Mouse (Mus musculus) limb, embryonic 13.5 days (tissue): ENCODE data around the gene Zc3h4. TPM values are rescaled to one million over a fixed set of nuclear protein-coding genes. Genes with fewer than 3 reads are reported as not detected.
"Not testable (repeated sequence)": the region's sequence is repeated elsewhere in the genome, so short reads cannot be mapped to it uniquely, and the experiment has no call there.

ENCODE experiments used
- ATAC-seq: fragments of 200-750 bp; cut with Nextera tagmentation; 2 replicates; pipeline ENCODE4 v1.8.0; 2017; ENCODE audit warnings: low read depth, moderate number of reproducible peaks, moderate TSS enrichment; ENCODE audit not compliant: low FRiP score
- H3K27ac ChIP-seq: fragments of 300-500 bp; sonication (generic); 2 replicates; pipeline ENCODE4 v1.5.1; 2015; ENCODE audit warnings: inconsistent platforms, mild to moderate bottlenecking, moderate library complexity
- H3K27me3 ChIP-seq: fragments of 300-500 bp; sonication (generic); 2 replicates; pipeline ENCODE4 v1.6.1; 2015; ENCODE audit warnings: mild to moderate bottlenecking, inconsistent platforms
- H3K36me3 ChIP-seq: fragments of 300-500 bp; sonication (generic); 2 replicates; pipeline ENCODE4 v1.6.1; 2015; ENCODE audit warnings: inconsistent platforms, mild to moderate bottlenecking, moderate library complexity
- H3K4me1 ChIP-seq: fragments of 300-500 bp; sonication (generic); 2 replicates; pipeline ENCODE4 v1.6.1; 2015; ENCODE audit warnings: inconsistent platforms
- H3K4me2 ChIP-seq: fragments of 300-500 bp; sonication (generic); replicated peaks from 2 replicates; pipeline ENCODE4 v1.6.1; 2015; ENCODE audit warnings: inconsistent platforms, mild to moderate bottlenecking, moderate library complexity
- H3K4me3 ChIP-seq: fragments of 300-500 bp; sonication (generic); 2 replicates; pipeline ENCODE4 v1.5.1; 2015; ENCODE audit warnings: moderate library complexity, mild to moderate bottlenecking, inconsistent platforms
- H3K9ac ChIP-seq: fragments of 300-500 bp; sonication (generic); 2 replicates; pipeline ENCODE4 v1.6.1; 2015; ENCODE audit warnings: mild to moderate bottlenecking, inconsistent platforms
- H3K9me3 ChIP-seq: fragments of 300-500 bp; sonication (generic); 2 replicates; pipeline ENCODE4 v1.6.1; 2016; ENCODE audit warnings: inconsistent platforms
- WGBS: fragments of 180-500 bp; shearing (Covaris S2); methylation state at CpG from one replicate; pipeline ENCODE4 v1.1.7; 2015; 5-methylcytosine and 5-hydroxymethylcytosine counted together
- polyA plus RNA-seq: library from polyadenylated mRNA; unstranded; fragments of >200 nt; fragmentation: Nextera tagmentation; extraction: Ambion mirVana; gene quantifications from 2 replicates; pipeline ENCODE4 v1.2.1, GENCODE M21; 2015

Gene Zc3h4
- polyA plus RNA-seq, 1 experiment from 2014 or later = 18.5 TPM

- under 1% methylated on average over 58 of the region's 58 CpGs for WGBS
- H3K9me3 ChIP-seq = no peaks in the 10 kb centered on the region
- ATAC-seq = peak; percentile 95
- H3K9ac ChIP-seq = peak within 1 kb of the TSS; percentile 96
- H3K27me3 ChIP-seq = no peaks in the 10 kb centered on the region
- peak within 1 kb of the TSS; percentile 95 for H3K4me2 ChIP-seq
- peaks cover 26% of the 10 kb centered on the region for H3K36me3 ChIP-seq
- peak within 1 kb of the TSS; percentile 69; the same call in 1 of the 2 replicates for H3K27ac ChIP-seq
- peak within 1 kb of the TSS; percentile 88 for H3K4me3 ChIP-seq
- peaks cover 37% of the 10 kb centered on the region for H3K4me1 ChIP-seq
Observed at GRCm38 (mm10) chr7:16387160-16388041, 13.3 kb upstream of the Zc3h4 start, which contains the start of gene Sae1. Sae1 (minus strand) TSS chr7:16387806.

- H3K4me2 ChIP-seq, H3K36me3 ChIP-seq, H3K4me3 ChIP-seq, ATAC-seq, H3K9ac ChIP-seq, H3K27me3 ChIP-seq, H3K27ac ChIP-seq, H3K9me3 ChIP-seq: not testable (repeated sequence)
- H3K4me1 ChIP-seq = peaks cover 27% of the 10 kb centered on the region
- WGBS = 93% methylated on average over 2 of the region's 2 CpGs
Observed at GRCm38 (mm10) chr7:16389942-16390341, 10.8 kb upstream of the Zc3h4 start.

- Histone ChIP-seq H3K27ac (no peak overlapping the region), H3K27me3 (no peaks in the 10 kb centered on the region), H3K4me2 (no peak overlapping the region), H3K4me1 (peaks cover 8% of the 10 kb centered on the region; the same call in 1 of the 2 replicates), H3K4me3 (no peak overlapping the region), H3K9me3 (no peaks in the 10 kb centered on the region), H3K36me3 (no peaks in the 10 kb centered on the region), H3K9ac (no peak overlapping the region)
- ATAC-seq = no peak
- 40% methylated on average over 4 of the region's 4 CpGs for WGBS
Observed at GRCm38 (mm10) chr7:16392923-16393322, 7.8 kb upstream of the Zc3h4 start.

- Histone ChIP-seq H3K9me3 (no peaks in the 10 kb centered on the region), H3K36me3 (no peaks in the 10 kb centered on the region), H3K4me1 (peaks cover 10% of the 10 kb centered on the region), H3K27ac (peak overlapping the region; percentile 44; the same call in 1 of the 2 replicates), H3K4me3 (no peak overlapping the region), H3K9ac (no peak overlapping the region), H3K4me2 (no peak overlapping the region), H3K27me3 (no peaks in the 10 kb centered on the region)
- no peak for ATAC-seq
- WGBS = 0% methylated on average over 2 of the region's 2 CpGs
Observed at GRCm38 (mm10) chr7:16395944-16396343, 4.8 kb upstream of the Zc3h4 start.

- Histone ChIP-seq H3K9me3 (no peaks in the 10 kb centered on the region), H3K9ac (no peak overlapping the region), H3K27ac (no peak overlapping the region), H3K4me2 (no peak overlapping the region), H3K4me1 (peaks cover 10% of the 10 kb centered on the region), H3K36me3 (no peaks in the 10 kb centered on the region), H3K4me3 (no peak overlapping the region), H3K27me3 (no peaks in the 10 kb centered on the region)
- ATAC-seq = no peak
- 70% methylated on average over 4 of the region's 4 CpGs for WGBS
Observed at GRCm38 (mm10) chr7:16397465-16397864, 3.2 kb upstream of the Zc3h4 start.

- no peak for ATAC-seq
- H3K9me3 ChIP-seq = no peaks in the 10 kb centered on the region
- H3K4me2 ChIP-seq = peak overlapping the region; percentile 93
- H3K4me3 ChIP-seq = peak overlapping the region; percentile 91
- no peaks in the 10 kb centered on the region for H3K36me3 ChIP-seq
- H3K27ac ChIP-seq = peak overlapping the region; percentile 100
- H3K4me1 ChIP-seq = peaks cover 17% of the 10 kb centered on the region
- WGBS = 45% methylated on average over 3 of the region's 3 CpGs
- H3K9ac ChIP-seq = peak overlapping the region; percentile 71
- no peaks in the 10 kb centered on the region for H3K27me3 ChIP-seq
Observed at GRCm38 (mm10) chr7:16398387-16399050, 2.2 kb upstream of the Zc3h4 start.

- Histone ChIP-seq H3K36me3 (no peaks in the 10 kb centered on the region), H3K4me1 (peaks cover 22% of the 10 kb centered on the region), H3K27ac (peak overlapping the region; percentile 100), H3K4me3 (peak overlapping the region; percentile 91), H3K4me2 (peak overlapping the region; percentile 93), H3K9me3 (no peaks in the 10 kb centered on the region), H3K27me3 (no peaks in the 10 kb centered on the region), H3K9ac (peak overlapping the region; percentile 71)
- ATAC-seq = peak; percentile 84
- under 1% methylated on average over 31 of the region's 31 CpGs for WGBS
Observed at GRCm38 (mm10) chr7:16399098-16399819, 1.5 kb upstream of the Zc3h4 start.

- peaks cover 30% of the 10 kb centered on the region for H3K4me1 ChIP-seq
- peak overlapping the region; percentile 91 for H3K4me3 ChIP-seq
- H3K9ac ChIP-seq = peak overlapping the region; percentile 100
- H3K4me2 ChIP-seq = peak overlapping the region; percentile 93
- no peaks in the 10 kb centered on the region for H3K27me3 ChIP-seq
- no peaks in the 10 kb centered on the region for H3K36me3 ChIP-seq
- WGBS = under 1% methylated on average over 76 of the region's 77 CpGs
- peak; percentile 94 for ATAC-seq
- H3K9me3 ChIP-seq = no peaks in the 10 kb centered on the region
- H3K27ac ChIP-seq = peak overlapping the region; percentile 100
Observed at GRCm38 (mm10) chr7:16399820-16400688, 656 bp upstream of the Zc3h4 start.

- peaks cover 40% of the 10 kb centered on the region for H3K4me1 ChIP-seq
- no peak for ATAC-seq
- no peaks in the 10 kb centered on the region for H3K27me3 ChIP-seq
- H3K36me3 ChIP-seq = no peaks in the 10 kb centered on the region
- peak overlapping the region; percentile 93 for H3K4me2 ChIP-seq
- WGBS = 0% methylated on average over 17 of the region's 17 CpGs
- no peaks in the 10 kb centered on the region for H3K9me3 ChIP-seq
- peak overlapping the region; percentile 100 for H3K27ac ChIP-seq
- H3K9ac ChIP-seq = peak overlapping the region; percentile 100
- peak overlapping the region; percentile 91 for H3K4me3 ChIP-seq
Observed at GRCm38 (mm10) chr7:16401991-16402431, 1.3 kb downstream of the Zc3h4 start.

GRCm38 (mm10) chr7:16402449-16402848, 1.7 kb downstream of the Zc3h4 start:
- Histone ChIP-seq H3K27ac (peak overlapping the region; percentile 100), H3K27me3 (no peaks in the 10 kb centered on the region), H3K4me1 (peaks cover 40% of the 10 kb centered on the region), H3K36me3 (no peaks in the 10 kb centered on the region), H3K9ac (peak overlapping the region; percentile 100), H3K4me2 (peak overlapping the region; percentile 93), H3K9me3 (no peaks in the 10 kb centered on the region), H3K4me3 (peak overlapping the region; percentile 91)
- no peak for ATAC-seq
- 2% methylated on average over 9 of the region's 9 CpGs for WGBS
